Mouse (Mus musculus) forelimb bud, embryonic 11.5 days (tissue): Measurements from ENCODE around the gene Lingo1.

ENCODE experiments used
- DNase-seq: peaks from one replicate; pipeline ENCODE4 v3.0.0-alpha.2; 2012; ENCODE audit warnings: low read depth, low spot score

Gene Lingo1

DNA sequence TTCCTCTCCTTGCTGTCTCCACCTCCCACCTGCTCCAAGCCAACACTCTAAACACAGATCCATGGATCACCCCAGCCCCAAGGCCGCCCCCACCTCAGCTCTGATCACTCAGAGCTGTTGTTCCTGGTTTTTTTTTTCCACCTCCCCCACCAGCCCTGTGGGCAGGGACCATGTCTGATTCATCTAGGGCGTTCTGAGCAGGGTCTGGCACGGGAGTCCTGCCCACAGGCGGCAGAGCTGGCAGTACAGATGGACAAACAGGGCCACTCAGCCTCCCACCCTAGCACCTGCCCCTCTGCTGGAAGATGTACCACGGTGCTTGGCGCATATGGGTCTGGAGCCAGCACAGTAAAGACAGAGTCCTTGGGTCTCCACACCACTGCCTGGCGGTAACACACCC, 114.3 kb downstream of the Lingo1 start:
- no peak for DNase-seq

DNA sequence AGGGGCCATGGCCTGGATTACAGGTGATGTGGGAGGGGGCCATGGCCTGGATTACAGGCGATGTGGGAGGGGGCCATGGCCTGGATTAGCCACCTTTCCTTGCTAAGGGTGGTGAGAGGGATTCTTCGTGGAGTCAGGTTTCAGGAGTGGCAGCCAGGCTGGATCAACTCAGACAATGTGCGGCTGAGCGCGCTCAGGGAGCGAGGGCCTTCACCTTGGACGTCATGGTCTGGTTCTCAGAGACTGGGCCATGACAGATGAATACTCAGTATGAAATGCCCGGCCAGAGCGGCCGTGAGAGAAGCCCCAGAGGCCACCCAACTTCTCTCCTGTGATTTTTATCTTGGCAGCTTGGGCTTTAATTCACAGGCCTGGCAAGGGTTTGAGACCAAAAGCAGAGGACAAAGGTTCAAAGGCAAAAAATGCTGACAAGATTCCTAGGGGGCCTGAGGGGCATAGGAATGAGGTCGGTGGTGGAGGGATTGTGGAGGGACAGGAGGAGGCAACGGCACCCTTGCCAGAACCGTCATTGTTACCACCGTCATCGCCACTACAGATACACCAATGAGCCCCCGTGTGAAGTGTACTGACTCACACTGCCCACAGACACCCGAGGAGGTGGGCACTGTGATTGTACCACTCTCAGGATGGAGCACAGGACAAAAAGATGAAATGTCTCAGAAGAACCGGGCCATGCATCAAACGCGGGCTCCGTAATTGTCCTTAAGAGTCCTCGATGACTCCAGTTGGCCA, 117.2 kb downstream of the Lingo1 start:
- no peak for DNase-seq

DNA sequence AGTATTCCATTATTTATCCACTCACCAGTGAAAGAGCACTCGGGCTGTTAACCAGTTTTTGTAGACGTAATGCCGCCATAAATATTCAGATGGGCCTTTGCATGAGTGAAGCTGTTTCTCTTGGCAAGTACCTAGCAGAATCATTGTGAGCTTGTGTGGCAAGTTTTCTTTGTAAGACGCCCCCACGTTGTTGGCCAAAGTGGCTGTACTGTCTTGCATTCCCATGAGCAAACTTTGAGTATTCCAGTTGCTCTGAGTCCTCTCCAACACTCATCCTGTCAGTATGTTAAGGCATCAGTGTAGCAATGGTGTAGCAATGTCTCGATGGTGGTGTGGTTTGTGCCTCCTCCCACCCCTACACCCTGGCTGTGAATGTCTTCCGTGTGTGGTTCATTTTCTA, 120.6 kb downstream of the Lingo1 start:
- DNase-seq: no peak

DNA sequence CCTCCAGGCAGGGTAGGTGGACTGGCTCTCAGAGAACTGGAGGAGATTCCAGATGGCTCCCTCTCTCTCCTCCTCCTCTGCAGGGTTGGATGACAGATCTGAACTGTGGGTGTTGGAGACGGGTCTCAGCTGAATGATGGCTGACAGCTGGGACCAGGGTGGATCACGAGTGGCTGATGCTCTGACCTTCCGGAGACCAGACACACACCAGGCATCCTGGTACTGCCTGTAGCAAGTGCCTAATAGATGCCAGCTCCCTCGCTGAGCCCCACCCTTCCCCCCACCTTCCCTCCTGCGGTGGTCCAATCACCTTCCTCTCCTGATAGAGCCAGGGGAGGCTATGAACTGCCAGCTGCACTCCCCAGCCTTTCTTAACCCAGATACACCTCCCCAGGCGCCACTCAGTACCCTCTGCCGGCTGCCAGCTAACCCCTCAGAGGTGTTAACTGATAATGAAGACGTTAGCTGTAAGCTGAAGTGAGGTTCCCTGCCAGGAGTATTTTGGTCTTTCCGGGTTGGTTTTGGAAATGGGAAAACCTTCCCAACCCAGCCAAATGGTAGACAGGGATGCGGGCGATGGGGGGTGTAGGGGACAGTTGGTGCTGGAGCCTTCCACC, 126.6 kb downstream of the Lingo1 start:
- DNase-seq: no peak

DNA sequence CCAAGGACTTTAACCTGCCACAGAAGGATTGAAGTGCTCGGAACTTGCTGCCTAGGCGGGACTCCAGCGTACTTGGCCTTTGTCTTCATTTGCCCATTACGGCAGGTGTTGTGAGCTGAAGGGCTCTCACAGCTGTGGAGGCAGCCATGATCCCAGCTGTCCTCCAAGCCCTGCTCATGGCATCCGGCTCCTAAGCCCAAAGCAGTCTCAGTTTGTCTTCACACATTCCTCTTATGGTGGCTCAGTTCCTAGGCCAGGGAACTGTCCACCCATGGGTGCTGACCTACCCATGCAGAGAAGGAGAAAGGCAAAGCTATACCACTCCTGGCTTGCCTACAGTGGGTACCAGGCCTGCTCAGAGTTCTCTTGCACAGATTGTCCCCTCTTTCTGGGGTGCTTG, 132.1 kb downstream of the Lingo1 start:
- DNase-seq: peak; percentile 34

DNA sequence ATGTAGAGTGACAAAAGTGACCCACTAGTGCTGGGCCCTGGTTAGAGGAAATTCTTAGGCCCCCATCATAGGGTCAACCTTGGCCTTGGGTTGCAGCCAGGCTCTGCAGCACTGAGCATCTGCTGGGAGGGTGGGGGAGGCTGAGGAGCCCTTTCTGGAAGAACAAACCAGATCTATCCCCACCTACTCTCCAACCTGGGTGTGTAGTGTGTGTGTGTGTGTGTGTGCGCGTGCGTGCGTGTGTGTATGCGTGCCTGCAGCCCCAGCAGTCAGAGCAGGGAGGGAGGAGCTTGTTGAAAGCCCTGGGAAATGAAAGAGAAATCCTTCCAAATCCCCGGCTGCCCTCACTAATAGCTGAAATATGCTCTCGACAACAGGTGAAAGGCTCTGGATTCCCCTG, 133.3 kb downstream of the Lingo1 start:
- no peak for DNase-seq

DNA sequence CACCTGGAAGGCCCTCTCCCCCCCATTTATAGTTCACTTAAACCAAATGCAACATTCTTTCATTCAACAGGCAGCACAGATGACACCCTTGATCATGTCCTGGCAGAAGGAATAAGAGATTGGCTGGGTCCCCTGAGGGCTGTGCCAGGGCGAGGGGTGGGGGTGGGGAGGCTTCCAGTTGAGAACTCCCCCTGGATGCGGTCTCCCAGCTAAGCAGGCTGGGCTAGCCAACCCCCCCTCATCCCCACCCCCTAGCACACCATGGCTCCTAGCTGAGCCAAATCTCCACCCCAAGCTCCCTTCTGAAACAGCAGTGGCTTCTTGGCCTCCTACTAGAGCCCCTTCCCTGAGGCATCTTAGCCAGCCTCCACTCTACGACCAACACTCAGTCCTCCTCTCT, 133.9 kb downstream of the Lingo1 start:
- no peak for DNase-seq

DNA sequence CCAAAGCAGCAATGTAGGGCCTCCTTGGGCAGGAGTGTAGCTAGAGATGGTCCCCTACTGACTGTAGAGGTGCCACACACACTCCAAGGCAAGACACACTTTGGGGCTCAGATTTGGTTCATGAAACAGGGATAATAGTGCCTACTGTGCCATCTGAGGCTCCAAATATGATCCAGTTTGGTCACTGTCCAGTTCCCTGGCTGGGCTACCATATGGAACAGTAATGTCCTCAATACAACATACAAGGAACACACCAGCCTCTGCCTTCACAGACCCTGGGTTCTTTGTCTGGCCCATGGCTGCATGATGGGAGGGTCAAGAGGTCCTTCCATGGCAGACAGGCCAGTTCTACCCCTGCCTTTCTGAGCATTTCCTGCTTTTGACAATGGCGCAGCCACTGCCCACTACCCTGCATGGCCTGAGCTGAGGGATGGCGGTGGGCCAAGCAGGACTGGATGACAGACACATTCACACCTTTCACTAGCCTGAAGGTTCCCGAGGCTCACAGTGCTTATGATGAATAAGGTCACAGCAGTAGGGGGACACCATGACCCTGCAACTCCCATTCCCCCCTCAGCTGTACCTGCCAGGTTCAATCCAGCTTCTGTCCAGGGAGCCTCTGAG, 134.9 kb downstream of the Lingo1 start:
- no peak for DNase-seq

DNA sequence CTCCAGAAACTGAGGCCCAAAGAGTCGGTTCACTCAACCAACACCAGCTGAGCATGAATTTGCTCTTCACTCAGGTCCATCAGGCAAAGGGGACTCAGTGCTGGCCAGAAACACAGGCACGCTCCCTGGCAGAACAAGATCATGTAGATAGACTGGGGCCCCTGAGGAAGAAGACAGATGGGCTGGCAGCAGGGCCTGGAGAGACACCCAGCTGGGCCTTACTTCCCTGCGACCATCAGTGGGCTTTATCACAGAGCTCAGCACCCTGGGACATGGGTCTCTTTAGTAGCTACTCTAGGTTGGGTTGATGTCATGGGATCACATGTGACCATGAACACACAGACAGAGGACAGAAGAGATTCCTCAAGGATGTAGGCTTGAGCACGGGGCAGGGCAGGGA, 137.7 kb downstream of the Lingo1 start:
- DNase-seq: no peak

DNA sequence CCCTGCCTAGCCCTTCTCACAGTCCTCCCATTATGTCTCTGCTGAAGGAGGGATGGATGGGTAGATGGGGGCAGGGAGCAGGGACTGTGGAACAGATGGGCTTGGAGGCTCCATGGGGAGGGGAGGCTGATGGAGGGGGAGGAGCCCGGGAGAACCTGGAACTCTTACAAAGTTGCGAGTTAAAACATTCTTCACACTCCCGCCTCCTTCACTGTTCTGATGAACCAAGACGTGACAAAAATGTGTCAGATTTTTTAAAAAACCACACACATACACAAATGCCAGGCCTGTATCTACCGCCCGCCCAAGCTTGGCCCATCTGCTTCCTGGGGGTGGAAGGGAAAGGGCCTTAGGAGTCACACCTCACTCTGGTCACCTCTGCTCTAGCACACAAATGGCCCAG, 138.3 kb downstream of the Lingo1 start:
- DNase-seq: no peak

DNA sequence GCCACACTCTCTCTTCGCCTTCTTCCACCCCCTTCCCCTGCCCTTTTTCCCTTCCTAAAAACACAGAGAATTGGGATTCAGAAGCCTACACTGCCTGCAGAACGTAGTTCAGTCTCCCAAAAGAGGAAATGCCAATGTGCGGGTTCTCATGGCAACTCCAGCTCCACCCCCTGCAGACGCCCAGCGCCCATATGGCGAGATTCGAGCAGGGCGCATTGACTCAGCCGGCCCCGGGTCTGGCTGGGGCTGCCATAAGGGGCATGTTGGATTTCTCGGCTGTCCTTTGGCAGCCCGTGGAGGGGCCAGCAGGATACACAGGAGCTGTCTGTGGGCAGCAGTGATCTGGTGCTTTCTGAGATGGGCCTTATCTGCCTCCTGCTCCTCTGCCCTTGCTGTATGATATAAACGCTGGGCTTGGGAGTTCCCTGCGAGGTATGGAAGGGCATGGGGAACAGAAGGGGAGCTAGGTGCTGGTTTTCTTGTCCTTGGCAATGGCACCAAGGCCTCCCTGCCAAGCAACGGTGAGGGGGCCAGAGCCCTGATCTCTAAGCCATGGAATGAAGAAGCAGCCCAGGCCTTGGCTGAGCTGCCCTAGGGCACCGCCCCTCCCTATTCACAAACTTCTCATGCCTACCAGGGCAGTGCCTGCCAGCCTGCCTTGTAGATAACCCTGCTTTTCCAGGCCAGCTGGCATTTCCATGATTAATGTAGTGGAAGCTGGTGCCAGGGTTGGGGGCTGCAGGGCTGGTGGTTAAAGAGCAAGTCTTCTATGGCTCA, 139.3 kb downstream of the Lingo1 start:
- no peak for DNase-seq

DNA sequence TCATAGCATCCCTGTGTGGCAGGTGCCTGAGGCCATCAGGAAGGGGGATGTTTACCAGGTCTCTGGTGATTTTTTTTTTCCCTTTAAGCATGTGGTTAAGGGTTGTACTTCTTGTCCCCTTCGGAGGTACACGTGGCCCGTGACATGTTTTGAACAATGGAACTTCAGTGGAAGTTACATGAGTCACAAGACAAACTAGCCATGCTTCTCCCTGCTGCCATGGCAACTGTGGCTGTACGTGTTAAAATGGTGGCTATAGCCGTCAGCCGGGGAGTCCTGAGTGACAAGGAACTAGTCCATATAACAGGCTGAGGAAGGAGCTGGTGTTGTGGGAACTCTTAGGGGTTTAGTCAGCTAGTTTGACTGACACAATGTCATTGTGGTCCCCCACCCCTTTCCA, 141.1 kb downstream of the Lingo1 start:
- DNase-seq: no peak

DNA sequence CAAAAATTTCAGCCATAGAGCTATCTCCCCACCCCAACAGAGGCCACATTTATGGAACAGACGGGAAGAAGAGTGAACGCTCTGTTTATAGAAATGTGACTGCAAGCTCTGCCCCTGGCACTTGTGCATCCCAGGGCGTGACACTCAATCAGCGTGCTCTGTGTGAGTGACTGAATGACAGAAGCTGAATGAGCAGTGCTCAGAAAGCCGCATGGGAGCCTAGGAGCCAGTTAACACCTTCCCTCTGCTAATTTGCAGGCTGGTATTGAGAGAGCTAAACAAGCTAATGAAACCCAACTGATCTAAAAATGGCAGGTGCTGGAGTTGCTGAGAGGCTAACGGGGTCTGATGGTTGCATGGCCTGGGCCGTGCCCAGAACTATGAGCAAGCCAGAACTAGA, 143.7 kb downstream of the Lingo1 start:
- DNase-seq: no peak

DNA sequence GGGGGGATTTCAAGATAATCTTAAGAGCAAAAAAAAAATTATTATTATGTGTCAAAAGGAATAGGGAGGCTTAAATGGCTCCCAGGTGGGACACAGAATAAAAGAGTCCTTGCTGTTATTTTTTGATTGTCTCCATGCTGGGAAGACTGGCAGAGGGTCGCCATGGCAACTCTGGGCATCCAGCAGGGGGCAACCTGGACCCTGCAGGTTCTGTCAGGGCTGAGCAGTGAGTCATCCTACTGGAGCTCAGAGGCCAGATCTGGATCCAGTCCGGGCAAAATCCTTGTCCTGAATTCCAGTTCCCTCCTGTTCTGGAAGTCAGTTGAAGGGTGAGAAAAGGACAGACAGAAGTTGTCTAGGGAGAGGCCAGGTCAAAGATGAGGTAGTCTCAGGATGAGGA, 144.7 kb downstream of the Lingo1 start:
- DNase-seq: no peak

DNA sequence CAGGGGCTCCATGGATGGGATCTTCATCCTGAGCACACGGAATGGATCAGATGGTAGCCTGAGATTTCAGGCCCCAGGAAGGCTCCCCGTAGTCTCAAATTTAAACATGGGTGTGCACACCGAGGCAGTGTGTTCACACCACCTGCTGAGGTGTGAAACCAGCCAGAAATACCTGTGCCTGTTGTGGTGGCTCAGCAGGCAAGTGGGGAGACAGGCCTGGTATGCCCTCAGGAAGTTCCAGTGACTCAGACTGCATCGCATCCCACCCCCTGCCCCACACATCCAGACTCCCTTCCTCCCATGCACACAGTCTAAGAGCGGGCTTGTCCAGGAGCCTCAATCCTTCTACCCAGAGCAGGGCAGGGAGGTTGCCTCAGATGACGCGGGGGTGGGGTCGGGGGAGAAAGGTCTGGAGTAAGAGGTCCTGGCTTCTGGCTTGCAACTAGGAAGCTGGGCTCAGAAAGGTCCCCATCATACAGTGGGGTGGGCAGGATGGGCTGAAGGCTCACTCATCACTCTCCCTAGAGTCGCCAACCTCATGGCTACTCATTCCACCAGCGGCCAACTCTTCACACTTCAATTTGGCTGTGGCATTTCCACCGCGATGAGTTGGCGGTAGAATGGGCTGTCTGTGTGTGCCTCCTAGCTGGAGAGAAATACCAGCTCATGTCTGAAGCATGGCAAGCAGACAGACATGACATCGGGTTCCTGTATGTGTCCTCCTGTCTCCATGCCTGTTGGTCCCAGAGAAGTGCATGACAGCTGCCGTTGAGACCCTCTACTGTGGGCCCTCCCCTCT, 149.8 kb downstream of the Lingo1 start:
- DNase-seq: no peak

DNA sequence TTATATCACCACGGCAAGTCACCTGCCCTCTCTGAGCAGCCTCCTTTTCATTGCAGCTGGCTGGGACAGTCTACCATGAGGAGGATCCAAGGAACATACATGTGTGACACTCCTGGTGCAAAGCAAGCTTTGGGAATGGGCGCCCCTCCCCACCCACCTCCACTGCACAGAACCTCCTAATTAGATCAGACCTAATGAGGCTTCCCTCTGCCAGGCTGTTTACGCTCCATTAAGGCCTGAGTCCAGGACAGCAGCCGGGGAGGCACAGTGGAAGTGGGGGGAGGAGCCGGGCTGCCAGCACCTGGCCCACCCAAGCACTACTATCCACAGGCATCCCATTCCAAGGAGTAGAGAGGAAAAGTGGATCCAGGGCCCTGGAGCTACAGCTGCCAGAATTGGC, 152.8 kb downstream of the Lingo1 start:
- no peak for DNase-seq

DNA sequence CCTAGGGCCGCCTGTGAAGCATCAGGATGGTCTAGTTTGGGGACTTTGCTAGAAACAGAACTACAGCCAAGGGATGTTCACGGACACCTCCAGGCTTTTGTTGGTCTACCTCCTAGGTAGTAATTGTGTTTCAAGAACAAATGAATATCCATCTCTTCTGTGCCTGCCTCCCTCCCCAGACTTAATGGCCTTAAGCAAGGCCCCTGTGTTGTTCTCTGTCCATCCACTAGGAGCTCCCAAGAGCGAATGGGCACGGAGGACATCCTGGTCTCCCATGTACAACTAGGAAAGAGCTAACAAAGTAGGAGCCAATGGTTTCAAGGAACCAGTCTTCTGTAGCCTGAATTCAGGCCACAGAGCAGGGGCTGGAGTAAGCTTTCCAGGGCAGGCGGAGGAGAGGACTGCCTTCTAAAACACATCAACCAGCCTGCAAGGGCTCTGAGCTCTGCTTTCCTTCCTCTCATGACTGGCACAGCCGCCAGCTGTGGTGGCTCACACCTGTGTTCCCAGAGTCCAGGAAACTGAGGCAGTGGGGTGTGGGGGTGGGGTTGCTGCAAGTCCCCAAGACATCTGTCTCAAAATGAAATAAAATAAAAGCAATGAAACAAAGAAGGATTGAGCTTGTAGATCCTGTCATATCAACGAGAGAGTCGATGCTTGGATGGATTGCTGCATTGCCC, 157.9 kb downstream of the Lingo1 start:
- DNase-seq: peak; percentile 48

DNA sequence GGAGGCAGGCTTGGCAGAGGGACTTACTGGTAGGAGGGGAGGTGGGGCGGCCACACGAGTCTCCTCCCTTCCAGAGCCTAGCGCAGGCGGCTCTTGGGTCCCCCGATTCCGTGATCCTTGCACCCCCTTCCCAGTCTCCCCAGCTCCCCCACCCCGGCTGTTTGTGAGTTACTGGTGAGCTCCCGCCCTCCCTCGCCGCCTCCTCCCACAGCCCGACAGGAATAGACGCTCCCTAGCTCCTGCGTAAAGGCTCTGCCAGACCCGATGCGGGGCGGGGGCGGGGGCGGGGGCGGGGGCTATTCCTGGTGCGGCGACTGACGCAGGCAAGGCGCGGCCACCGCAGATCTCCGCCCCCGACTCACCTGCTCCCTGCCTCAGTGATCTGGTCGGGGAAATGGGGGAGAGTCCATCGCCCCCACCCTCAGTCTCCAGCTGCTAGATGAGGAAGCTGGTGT, 158.8 kb downstream of the Lingo1 start:
- no peak for DNase-seq

DNA sequence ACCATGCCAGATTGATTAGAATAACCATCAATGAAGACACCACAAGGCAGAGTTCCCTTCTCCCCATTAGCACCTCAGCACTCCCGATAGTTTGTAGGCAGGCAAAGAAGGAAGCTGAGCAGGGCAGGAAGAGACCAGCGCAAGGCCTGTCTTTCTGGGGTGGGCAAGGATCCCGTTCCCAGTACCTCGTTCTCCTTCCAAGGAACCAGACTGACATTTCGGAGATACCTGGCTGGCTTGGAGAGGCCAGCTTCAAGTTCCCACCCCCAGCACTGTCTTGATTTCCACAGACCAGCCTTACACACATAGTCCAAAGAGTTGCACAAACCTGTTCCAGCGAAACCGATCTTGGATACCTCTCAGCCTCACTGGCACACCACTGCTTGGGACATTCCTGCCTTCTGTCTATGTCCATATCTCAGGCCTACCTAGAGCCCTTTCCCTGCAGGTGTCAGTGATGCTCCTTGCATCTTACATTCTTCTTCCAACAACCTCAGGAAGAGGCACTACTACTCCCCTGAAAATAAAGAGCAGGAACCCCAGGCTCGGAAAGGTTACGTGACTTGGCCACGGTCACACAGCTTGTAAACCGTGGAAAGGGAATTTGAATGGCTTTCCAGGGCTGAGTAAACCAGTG, 159.4 kb downstream of the Lingo1 start:
- no peak for DNase-seq

DNA sequence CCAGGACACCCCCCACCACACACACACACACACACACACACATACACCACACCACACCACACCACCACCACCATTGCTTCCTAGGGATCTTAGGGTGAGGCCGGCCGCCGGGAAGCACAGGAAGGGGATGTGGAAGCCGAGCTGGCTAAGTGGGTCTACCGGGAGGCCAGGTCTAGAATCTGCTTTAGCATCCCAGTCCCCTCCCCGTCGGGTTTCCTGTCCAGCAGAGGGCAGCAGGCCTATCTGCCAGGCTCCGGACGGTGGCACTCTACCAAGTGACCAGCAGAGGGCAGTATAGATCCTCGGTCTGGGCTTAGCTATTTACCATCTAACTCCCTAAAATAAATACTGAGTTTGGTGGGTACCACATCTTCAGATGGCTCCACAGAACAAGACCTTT, 160.1 kb downstream of the Lingo1 start:
- peak; percentile 93 for DNase-seq
